7 mouse cellular contexts compared by ENCODE assay signal in genomic region chr3:122078141-122078540, GRCm38 (mm10). TPM values are rescaled to one million over a fixed set of nuclear protein-coding genes. Genes with fewer than 3 reads are reported as not detected.
A peak's percentile ranks its signal among the peaks of the same experiment; 100 is the strongest.
DNase-seq lines count a peak whose midpoint lies in the region; ATAC-seq and TF ChIP-seq lines count a peak whose summit lies in the region.

No protein-coding gene starts in this region.

- H3K4me1 ChIP-seq in brown adipose tissue, adult 24 weeks (ENCODE audit: control insufficient read depth, insufficient read depth, insufficient read length, low read length): no peaks in the 10 kb centered on the region
- H3K4me1 ChIP-seq in kidney, postnatal 0 days (replicated peaks; ENCODE audit: insufficient read depth, low read length): peaks cover 27% of the 10 kb centered on the region

- H3K9ac ChIP-seq in kidney, postnatal 0 days (ENCODE audit: low read depth, low read length): no peak overlapping the region

- DNase-seq in adrenal gland, adult 8-10 months: peak; percentile 46
- DNase-seq in heart, adult 9 months (ENCODE audit: low spot score in 2 of 2): peak; percentile 78 to 87
- DNase-seq in kidney, postnatal 0 days (ENCODE audit: low spot score): peak; percentile 78
- peak; percentile 49 for DNase-seq in lung, postnatal 14 days
- DNase-seq in yolk sac, embryonic 10.5 days (ENCODE audit: low spot score): peak; percentile 54
- DNase-seq in c-Kit-positive CD71-positive TER-119-positive erythroid progenitor cells, embryonic 14.5 days (ENCODE audit: low spot score): no peak

- H3K36me3 ChIP-seq in kidney, postnatal 0 days (ENCODE audit: insufficient read depth, low read length): no peaks in the 10 kb centered on the region

- peak overlapping the region; percentile 92 for H3K27ac ChIP-seq in brown adipose tissue, adult 24 weeks (replicated peaks; ENCODE audit: low read depth, low read length)
- peak overlapping the region; percentile 38; the same call in 1 of the 2 replicates for H3K27ac ChIP-seq in kidney, postnatal 0 days

- H3K9me3 ChIP-seq in kidney, postnatal 0 days (replicated peaks; ENCODE audit: low read length): no peaks in the 10 kb centered on the region

- no peak overlapping the region for H3K4me3 ChIP-seq in brown adipose tissue, adult 24 weeks (ENCODE audit: insufficient read depth, low read depth, low read length)
- H3K4me3 ChIP-seq in kidney, postnatal 0 days (replicated peaks; ENCODE audit: low read depth, low read length): no peak overlapping the region

- WGBS in kidney, postnatal 0 days: 35% methylated on average over 6 of the region's 6 CpGs

- H3K27me3 ChIP-seq in kidney, postnatal 0 days (ENCODE audit: insufficient read depth, low read length): no peaks in the 10 kb centered on the region

- ATAC-seq in kidney, postnatal 0 days (replicated peaks; ENCODE audit: low FRiP score, low read depth): 0 out of 2 replicates have a peak, but pooled peaks have one; percentile 38

- no peak overlapping the region for H3K4me2 ChIP-seq in kidney, postnatal 0 days (ENCODE audit: low read length)

- no peak for TF ChIP-seq CTCF in kidney, postnatal 0 days (IDR thresholded peaks at IDR 0.05; ENCODE audit: low read depth)

RNA-seq across cellular contexts. Expression of gene Abca4, which starts 33.9 kb away (rescaled TPM):
- total RNA-seq in adrenal gland, adult 8-10 months (2022): 10 to 100 TPM in 1 of 4 experiments, 1 to 10 TPM in 3; 1.3 to 14.0 (median 2.5) TPM
- polyA plus RNA-seq in brown adipose tissue, adult 24 weeks (2012; ENCODE audit: insufficient read depth, insufficient read length, missing spikeins): 0.50 TPM in 1 of 2 replicates, not detected in the other
- polyA plus RNA-seq in kidney, postnatal 0 days (2015; fragmentation: Nextera tagmentation; extraction: Ambion mirVana): 1.0 and 1.2 TPM in 2 replicates
